Mouse (Mus musculus): ENCODE measurements at regions not wholly inside any gene's neighbourhood (a gene's known extent, or its start where the extent isn't known, plus 50 kb on each side); places are given as distances from the start of the nearest gene placed in this dataset.
"Not testable (repeated sequence)": the region's sequence is repeated elsewhere in the genome, so short reads cannot be mapped to it uniquely, and the experiment has no call there.

DNA sequence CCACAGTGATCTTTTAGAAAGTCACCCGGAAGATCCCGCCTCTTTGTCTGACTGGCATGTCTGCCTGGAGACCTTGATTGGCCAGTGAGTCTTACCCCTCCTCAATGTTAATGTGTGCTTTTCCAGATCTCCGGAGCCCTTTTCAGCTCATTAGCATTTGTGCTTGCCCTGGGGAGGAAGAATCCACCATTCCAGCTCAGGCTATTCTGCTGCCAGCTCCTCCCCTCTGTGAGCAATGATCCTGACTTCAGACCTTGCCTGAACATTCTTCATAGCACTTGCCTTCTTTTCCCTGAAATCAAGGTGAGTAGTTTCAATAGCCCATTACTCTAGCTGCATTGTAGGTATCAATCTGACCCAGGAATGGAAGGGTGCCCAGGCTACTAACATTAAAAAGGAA, 102.2 kb upstream of the Gm10767 start:
- H3K4me1 ChIP-seq (ENCODE audit: control insufficient read depth in 2 of 2, insufficient read depth in 2 of 2, low read length in 2 of 2, poor library complexity in 1 of 2); H3K27ac ChIP-seq (ENCODE audit: insufficient read depth, low read depth, low read length, poor library complexity, severe bottlenecking); in situ Hi-C loops (cut with MboI; ENCODE audit: low sequenced_read_pairs in 2 of 2, unreplicated experiment in 2 of 2); H3K4me3 ChIP-seq (ENCODE audit: insufficient read depth in 1 of 2, low read depth in 1 of 2, low read length in 2 of 2, poor library complexity in 1 of 2, severe bottlenecking in 1 of 2); H3K9ac ChIP-seq (ENCODE audit: insufficient read depth, low read depth, low read length, poor library complexity, severe bottlenecking); DNase-seq (ENCODE audit: low read depth, low spot score); H3K36me3 ChIP-seq (ENCODE audit: control insufficient read depth, insufficient read depth, low read length, poor library complexity, severe bottlenecking); H3K9me3 ChIP-seq (ENCODE audit: control insufficient read depth, insufficient read depth, low read depth, low read length): not testable (repeated sequence)

DNA sequence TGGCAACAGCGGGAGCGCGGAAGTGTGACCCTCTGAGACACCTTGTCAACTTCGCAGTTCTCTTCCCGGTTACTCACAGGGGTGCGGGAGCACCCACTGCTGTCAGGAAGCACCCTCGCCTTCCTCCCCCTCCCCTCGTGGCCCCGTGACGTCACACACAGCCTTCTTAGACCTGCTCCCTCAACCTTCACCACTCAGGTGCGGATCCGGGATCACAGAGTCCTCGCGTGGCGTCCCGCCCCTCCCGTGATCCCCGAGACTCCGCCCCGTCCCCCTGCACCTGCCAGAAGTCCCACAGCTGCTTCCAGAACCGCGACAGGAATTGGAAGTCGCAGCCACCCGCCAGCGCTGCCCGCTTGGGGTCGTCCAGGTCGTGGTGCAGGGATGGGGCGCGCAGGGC, 97.1 kb upstream of the Gm10767 start:
- peak overlapping the region; percentile 56 for H3K9ac ChIP-seq (ENCODE audit: insufficient read depth, low read depth, low read length, poor library complexity, severe bottlenecking)

More for the DNA sequence above, 97.1 kb upstream of the Gm10767 start:
- H3K27ac ChIP-seq (ENCODE audit: insufficient read depth, low read depth, low read length, poor library complexity, severe bottlenecking); in situ Hi-C loops (cut with MboI; ENCODE audit: low sequenced_read_pairs in 2 of 2, unreplicated experiment in 2 of 2); H3K4me1 ChIP-seq (ENCODE audit: control insufficient read depth in 2 of 2, insufficient read depth in 2 of 2, low read length in 2 of 2, poor library complexity in 1 of 2); H3K36me3 ChIP-seq (ENCODE audit: control insufficient read depth, insufficient read depth, low read length, poor library complexity, severe bottlenecking); H3K9me3 ChIP-seq (ENCODE audit: control insufficient read depth, insufficient read depth, low read depth, low read length): not testable (repeated sequence)
- peak overlapping the region; percentile 55 to 57; a peak in 3 of 4 replicates for H3K4me3 ChIP-seq (ENCODE audit: insufficient read depth in 1 of 2, low read depth in 1 of 2, low read length in 2 of 2, poor library complexity in 1 of 2, severe bottlenecking in 1 of 2)
- peak; percentile 83 for DNase-seq (ENCODE audit: low read depth, low spot score)
